Mouse (Mus musculus) intestine, embryonic 14.5 days (tissue): ENCODE measurements around the gene Pmch. TPM values are rescaled to one million over a fixed set of nuclear protein-coding genes. Genes with fewer than 3 reads are reported as not detected.

Experiments
- ATAC-seq: fragments of 200-750 bp; cut with Nextera tagmentation; replicated peaks from 2 replicates; pipeline ENCODE4 v1.8.0; 2017; ENCODE audit warnings: low read depth, moderate number of reproducible peaks, moderate TSS enrichment, moderate library complexity; ENCODE audit not compliant: low FRiP score, low TSS enrichment
- DNase-seq: peaks from one replicate; pipeline ENCODE4 v3.0.0-alpha.2; 2018; ENCODE audit warnings: low spot score
- H3K27ac ChIP-seq: fragments of 300-500 bp; sonication (generic); 2 replicates; pipeline ENCODE4 v1.5.1; 2014; ENCODE audit warnings: low read depth, mild to moderate bottlenecking, control low read depth
- H3K27me3 ChIP-seq: fragments of 300-500 bp; sonication (generic); replicated peaks from 2 replicates; pipeline ENCODE4 v1.6.1; 2014; ENCODE audit warnings: low read length, control low read depth; ENCODE audit not compliant: control insufficient read depth, insufficient read depth
- H3K36me3 ChIP-seq: fragments of 300-500 bp; sonication (generic); 2 replicates; pipeline ENCODE4 v1.6.1; 2014; ENCODE audit warnings: low read length, control low read depth; ENCODE audit not compliant: control insufficient read depth, insufficient read depth
- H3K4me1 ChIP-seq: fragments of 300-500 bp; sonication (generic); replicated peaks from 2 replicates; pipeline ENCODE4 v1.6.1; 2014; ENCODE audit warnings: low read length, control low read depth, mixed read lengths; ENCODE audit not compliant: control insufficient read depth, insufficient read depth
- H3K4me2 ChIP-seq: fragments of 300-500 bp; sonication (generic); 2 replicates; pipeline ENCODE4 v1.6.1; 2014; ENCODE audit warnings: low read length
- H3K4me3 ChIP-seq: fragments of 300-500 bp; sonication (generic); 2 replicates; pipeline ENCODE4 v1.5.1; 2014; ENCODE audit warnings: low read depth, low read length, control low read depth, mixed read lengths
- H3K9ac ChIP-seq: fragments of 300-500 bp; sonication (generic); 2 replicates; pipeline ENCODE4 v1.6.1; 2014; ENCODE audit warnings: mild to moderate bottlenecking, low read length
- H3K9me3 ChIP-seq: fragments of 300-500 bp; sonication (generic); 2 replicates; pipeline ENCODE4 v1.6.1; 2016; ENCODE audit warnings: low read length, control low read depth; ENCODE audit not compliant: control insufficient read depth
- WGBS: fragments of 180-500 bp; shearing (Covaris S2); extraction: QIAGEN DNeasy Blood & Tissue Kit; methylation state at CpG from one replicate; pipeline ENCODE4 v1.1.7; 2014; 5-methylcytosine and 5-hydroxymethylcytosine counted together
- polyA plus RNA-seq: library from polyadenylated mRNA; unstranded; fragments of >200 nt; fragmentation: Nextera tagmentation; extraction: Ambion mirVana; gene quantifications from 2 replicates; pipeline ENCODE4 v1.2.1, GENCODE M21; 2014

Gene Pmch
- polyA plus RNA-seq, 1 experiment from 2014 or later = 0.46 TPM

GRCm38 (mm10) chr10:88106169-88106568 is 15.3 kb downstream of the Pmch start:
- Histone ChIP-seq H3K4me2 (no peak overlapping the region), H3K36me3 (peaks cover 8% of the 10 kb centered on the region), H3K27ac (no peak overlapping the region), H3K4me3 (no peak overlapping the region), H3K27me3 (no peaks in the 10 kb centered on the region), H3K9me3 (no peaks in the 10 kb centered on the region), H3K9ac (no peak overlapping the region), H3K4me1 (no peaks in the 10 kb centered on the region)
- WGBS = 93% methylated on average over 2 of the region's 2 CpGs
- DNase-seq = no peak
- ATAC-seq = no peak

DNA sequence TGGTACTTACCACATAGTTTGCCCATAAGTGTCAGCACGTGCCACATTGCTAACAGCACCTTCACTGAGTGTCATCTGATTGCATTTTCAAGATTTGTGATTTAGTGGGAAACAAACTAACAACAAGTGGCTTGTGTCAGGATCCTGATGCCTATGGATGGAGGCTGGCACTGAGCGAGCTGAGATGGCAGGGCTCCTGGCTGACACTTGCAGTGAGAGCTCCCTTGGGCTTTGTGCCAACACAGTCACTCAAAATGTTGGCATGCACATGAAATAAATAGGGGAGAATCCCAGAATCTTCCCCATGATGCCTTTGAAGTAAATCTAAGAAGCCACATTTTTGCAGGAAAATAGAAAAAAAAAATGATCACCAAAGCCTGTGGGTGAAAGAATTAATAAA is 22.4 kb downstream of the Pmch start:
- Histone ChIP-seq H3K9me3 (no peaks in the 10 kb centered on the region), H3K4me1 (no peaks in the 10 kb centered on the region), H3K4me2 (no peak overlapping the region), H3K9ac (no peak overlapping the region), H3K27me3 (no peaks in the 10 kb centered on the region), H3K36me3 (peaks cover 27% of the 10 kb centered on the region), H3K27ac (no peak overlapping the region), H3K4me3 (no peak overlapping the region)
- ATAC-seq (no peak), DNase-seq (no peak)
- WGBS = 92% methylated on average over 2 of the region's 2 CpGs

DNA sequence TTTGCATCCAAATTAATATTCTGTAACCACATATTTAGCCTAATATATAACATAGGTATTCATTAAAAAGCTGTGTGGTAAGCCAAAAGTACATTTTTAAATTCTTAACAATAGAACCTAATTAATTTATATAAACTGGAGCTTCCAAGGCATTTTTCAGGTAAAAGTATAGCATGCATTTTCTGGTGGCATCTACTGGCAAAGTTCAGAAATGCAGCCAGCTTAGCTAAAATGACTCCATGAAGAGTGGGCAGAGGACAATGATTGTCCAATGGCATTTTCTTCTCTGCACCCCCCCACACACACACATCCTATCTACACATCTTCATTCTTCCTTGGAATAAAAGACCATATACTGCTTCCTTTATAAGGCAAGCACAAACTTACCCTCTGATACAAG is 28.8 kb downstream of the Pmch start:
- ATAC-seq = no peak
- Histone ChIP-seq H3K9ac (no peak overlapping the region), H3K4me3 (no peak overlapping the region), H3K9me3 (no peaks in the 10 kb centered on the region), H3K4me2 (no peak overlapping the region), H3K27me3 (no peaks in the 10 kb centered on the region), H3K4me1 (no peaks in the 10 kb centered on the region), H3K36me3 (peaks cover 27% of the 10 kb centered on the region; the same call in 1 of the 2 replicates), H3K27ac (no peak overlapping the region)
- DNase-seq = no peak

GRCm38 (mm10) chr10:88135630-88136029 is 44.8 kb downstream of the Pmch start:
- H3K4me2 ChIP-seq = no peak overlapping the region
- 96% methylated on average over 16 of the region's 16 CpGs for WGBS
- no peak overlapping the region for H3K9ac ChIP-seq
- no peaks in the 10 kb centered on the region for H3K4me1 ChIP-seq
- no peak for ATAC-seq
- H3K36me3 ChIP-seq = 0 out of 2 replicates have a peak, but pooled peaks cover 12% of the 10 kb centered on the region
- no peak overlapping the region for H3K4me3 ChIP-seq
- no peaks in the 10 kb centered on the region for H3K27me3 ChIP-seq
- H3K9me3 ChIP-seq = no peaks in the 10 kb centered on the region
- H3K27ac ChIP-seq = no peak overlapping the region
- no peak for DNase-seq

Other genes starting within 250 kb of the Pmch start
- gene Igf1, start 232.8 kb upstream of the Pmch start, polyA plus RNA-seq = 39.3 and 49.9 TPM in 2 replicates
- gene Parpbp, start 55.9 kb downstream of the Pmch start, polyA plus RNA-seq = 12.8 and 15.9 TPM in 2 replicates
- 95.1 and 101 TPM in 2 replicates for gene Nup37, start 55.9 kb downstream of the Pmch start, polyA plus RNA-seq
- gene Washc3, start 110.0 kb downstream of the Pmch start, polyA plus RNA-seq = 65.7 and 72.8 TPM in 2 replicates